Mouse (Mus musculus) forebrain, embryonic 15.5 days (tissue): ENCODE measurements at regions not wholly inside any gene's neighbourhood (a gene's known extent, or its start where the extent isn't known, plus 50 kb on each side); places are given as distances from the start of the nearest gene placed in this dataset.

Source experiments
- ATAC-seq: fragments of 200-750 bp; cut with Nextera tagmentation; replicated peaks from 2 replicates; pipeline ENCODE4 v1.8.0; 2017; ENCODE audit warnings: mild to moderate bottlenecking, moderate TSS enrichment, moderate library complexity
- H3K27ac ChIP-seq: fragments of 300-500 bp; sonication (generic); replicated peaks from 2 replicates; pipeline ENCODE4 v1.5.1; 2015; ENCODE audit warnings: mild to moderate bottlenecking, inconsistent platforms
- H3K27me3 ChIP-seq: fragments of 300-500 bp; sonication (generic); 2 replicates; pipeline ENCODE4 v1.6.1; 2015; ENCODE audit warnings: inconsistent platforms
- H3K36me3 ChIP-seq: fragments of 300-500 bp; sonication (generic); 2 replicates; pipeline ENCODE4 v1.6.1; 2015; ENCODE audit warnings: mild to moderate bottlenecking, inconsistent platforms
- H3K4me1 ChIP-seq: fragments of 300-500 bp; sonication (generic); 2 replicates; pipeline ENCODE4 v1.6.1; 2015; ENCODE audit warnings: inconsistent platforms
- H3K4me2 ChIP-seq: fragments of 300-500 bp; sonication (generic); replicated peaks from 2 replicates; pipeline ENCODE4 v1.6.1; 2015; ENCODE audit warnings: mild to moderate bottlenecking, inconsistent platforms
- H3K4me3 ChIP-seq: fragments of 300-500 bp; sonication (generic); 2 replicates; pipeline ENCODE4 v1.5.1; 2015; ENCODE audit warnings: mild to moderate bottlenecking, inconsistent platforms
- H3K9ac ChIP-seq: fragments of 300-500 bp; sonication (generic); replicated peaks from 2 replicates; pipeline ENCODE4 v1.6.1; 2015; ENCODE audit warnings: mild to moderate bottlenecking, inconsistent platforms
- H3K9me3 ChIP-seq: fragments of 300-500 bp; sonication (generic); 2 replicates; pipeline ENCODE4 v1.6.1; 2016; ENCODE audit warnings: inconsistent platforms
- WGBS: fragments of 180-500 bp; shearing (Covaris S2); methylation state at CpG from one replicate; pipeline ENCODE4 v1.1.7; 2015; ENCODE audit warnings: mixed read lengths; 5-methylcytosine and 5-hydroxymethylcytosine counted together

GRCm38 (mm10) chr19:15611137-15611758 lies 335.9 kb downstream of the Psat1 start:
- H3K4me2 ChIP-seq: no peak overlapping the region
- WGBS: 58% methylated on average over 13 of the region's 13 CpGs

GRCm38 (mm10) chr19:15606440-15606839 lies 340.7 kb downstream of the Psat1 start:
- H3K27me3 ChIP-seq: no peaks in the 10 kb centered on the region
- no peak overlapping the region for H3K9ac ChIP-seq
- WGBS: 83% methylated on average over 4 of the region's 4 CpGs
- no peaks in the 10 kb centered on the region for H3K36me3 ChIP-seq
- H3K4me1 ChIP-seq: no peaks in the 10 kb centered on the region
- H3K9me3 ChIP-seq: no peaks in the 10 kb centered on the region
- ATAC-seq: no peak
- no peak overlapping the region for H3K4me3 ChIP-seq
- no peak overlapping the region for H3K27ac ChIP-seq
- H3K4me2 ChIP-seq: no peak overlapping the region

More at GRCm38 (mm10) chr19:15611137-15611758, 335.9 kb downstream of the Psat1 start:
- H3K27me3 ChIP-seq: 0 out of 2 replicates have a peak, but pooled peaks cover 3% of the 10 kb centered on the region
- H3K27ac ChIP-seq: no peak overlapping the region
- H3K9me3 ChIP-seq: no peaks in the 10 kb centered on the region
- H3K4me1 ChIP-seq: peaks cover 17% of the 10 kb centered on the region
- H3K4me3 ChIP-seq: no peak overlapping the region
- H3K36me3 ChIP-seq: no peaks in the 10 kb centered on the region
- no peak overlapping the region for H3K9ac ChIP-seq
- no peak for ATAC-seq

- WGBS: 79% methylated on average over 2 of the region's 2 CpGs
- Histone ChIP-seq H3K4me3 (no peak overlapping the region), H3K9me3 (no peaks in the 10 kb centered on the region), H3K36me3 (no peaks in the 10 kb centered on the region), H3K4me1 (no peaks in the 10 kb centered on the region), H3K4me2 (no peak overlapping the region), H3K27ac (no peak overlapping the region), H3K9ac (no peak overlapping the region), H3K27me3 (no peaks in the 10 kb centered on the region)
- no peak for ATAC-seq
Observed at GRCm38 (mm10) chr19:15592821-15593220, 354.3 kb downstream of the Psat1 start.

- ATAC-seq: 0 out of 2 replicates have a peak, but pooled peaks have one; percentile 58
Observed at GRCm38 (mm10) chr19:15583782-15584693, 363.1 kb downstream of the Psat1 start.

DNA sequence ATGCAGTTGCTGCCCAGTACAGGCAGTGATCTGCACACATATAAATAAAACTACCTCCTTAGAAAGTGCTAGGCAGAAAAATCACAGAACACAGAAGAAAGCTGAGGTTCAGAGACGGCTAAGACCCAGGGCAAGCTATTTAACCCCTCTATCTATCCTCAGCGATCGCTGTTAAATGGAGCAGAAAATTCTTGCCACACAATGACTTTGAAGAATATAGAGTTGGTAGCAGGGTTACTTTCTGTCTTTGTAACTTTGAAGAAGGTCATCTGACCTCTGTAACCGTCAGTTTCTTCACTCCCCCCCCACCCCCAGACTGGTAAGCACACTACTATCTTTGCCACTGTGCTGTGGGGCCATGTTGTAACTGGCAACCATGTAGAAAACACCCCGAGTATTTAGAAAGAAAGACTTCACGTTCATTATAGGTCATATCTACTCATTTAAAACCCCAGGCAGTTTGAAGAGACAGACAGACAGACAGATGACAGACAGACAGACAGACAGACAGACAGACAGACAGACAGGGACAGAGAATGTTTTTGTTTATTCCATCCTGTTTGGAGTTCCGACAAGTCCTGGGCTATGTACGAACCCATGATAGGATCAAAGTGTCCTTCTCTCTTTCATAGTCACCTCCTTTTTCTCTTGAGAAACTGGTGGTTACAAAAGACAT lies 363.9 kb downstream of the Psat1 start:
- Histone ChIP-seq H3K9me3 (no peaks in the 10 kb centered on the region), H3K4me3 (no peak overlapping the region), H3K27me3 (no peaks in the 10 kb centered on the region), H3K36me3 (no peaks in the 10 kb centered on the region), H3K4me2 (no peak overlapping the region), H3K27ac (no peak overlapping the region), H3K9ac (no peak overlapping the region), H3K4me1 (peaks cover 7% of the 10 kb centered on the region; the same call in 1 of the 2 replicates)
- 58% methylated on average over 8 of the region's 8 CpGs for WGBS
- no peak for ATAC-seq

More at GRCm38 (mm10) chr19:15583782-15584693, 363.1 kb downstream of the Psat1 start:
- H3K9me3 ChIP-seq: no peaks in the 10 kb centered on the region
- H3K36me3 ChIP-seq: no peaks in the 10 kb centered on the region
- 48% methylated on average over 15 of the region's 15 CpGs for WGBS
- no peak overlapping the region for H3K4me3 ChIP-seq
- H3K27ac ChIP-seq: no peak overlapping the region
- no peak overlapping the region for H3K4me2 ChIP-seq
- no peaks in the 10 kb centered on the region for H3K27me3 ChIP-seq
- H3K9ac ChIP-seq: no peak overlapping the region
- peaks cover 7% of the 10 kb centered on the region; the same call in 1 of the 2 replicates for H3K4me1 ChIP-seq

DNA sequence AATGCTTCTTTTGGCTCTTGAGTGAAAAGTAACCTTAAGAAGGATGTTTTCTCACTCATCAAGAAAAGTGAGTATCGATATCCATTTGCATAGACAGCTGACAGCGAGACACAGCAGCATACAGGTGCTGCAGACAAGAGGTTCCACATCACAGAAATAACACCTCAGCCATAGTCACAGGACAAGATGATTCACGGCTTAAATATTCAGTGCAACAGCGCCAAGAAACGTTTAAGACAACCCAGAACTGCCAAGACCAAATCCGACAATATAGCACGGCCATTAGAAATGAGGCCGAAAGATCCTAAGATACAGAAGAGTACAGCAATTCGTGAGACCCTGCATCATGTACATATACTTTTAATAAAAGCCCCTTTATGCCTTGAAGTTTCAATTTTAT lies 375.9 kb downstream of the Psat1 start:
- 88% methylated on average over 9 of the region's 9 CpGs for WGBS
- no peak overlapping the region for H3K4me2 ChIP-seq
- H3K4me1 ChIP-seq: no peaks in the 10 kb centered on the region
- H3K27me3 ChIP-seq: no peaks in the 10 kb centered on the region
- no peak overlapping the region for H3K4me3 ChIP-seq
- H3K9ac ChIP-seq: no peak overlapping the region
- H3K9me3 ChIP-seq: no peaks in the 10 kb centered on the region
- no peak for ATAC-seq
- no peaks in the 10 kb centered on the region for H3K36me3 ChIP-seq
- no peak overlapping the region for H3K27ac ChIP-seq

DNA sequence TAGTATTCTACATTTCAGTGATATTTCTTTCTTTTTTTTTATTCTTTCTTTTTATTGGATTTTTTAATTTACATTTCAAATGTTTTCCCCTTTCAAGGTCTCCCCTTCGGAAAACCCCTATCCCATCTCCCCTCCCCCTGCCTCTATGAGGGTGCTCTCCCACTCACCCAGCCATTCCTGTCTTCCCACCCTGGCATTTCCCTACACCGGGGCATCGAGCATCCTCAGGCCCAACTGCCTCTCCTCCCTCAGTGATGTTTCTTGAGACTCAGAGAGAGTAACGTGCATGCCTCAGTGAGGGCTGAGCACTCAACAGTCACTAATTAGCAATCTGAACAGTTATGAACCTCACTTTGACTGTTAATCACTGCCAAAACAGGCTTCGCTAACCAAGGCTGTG lies 385.6 kb downstream of the Psat1 start:
- 79% methylated on average over 5 of the region's 5 CpGs for WGBS
- 0 out of 2 replicates have a peak, but pooled peaks cover 3% of the 10 kb centered on the region for H3K27me3 ChIP-seq
- no peak overlapping the region for H3K27ac ChIP-seq
- H3K9ac ChIP-seq: no peak overlapping the region
- no peaks in the 10 kb centered on the region for H3K4me1 ChIP-seq
- no peak overlapping the region for H3K4me2 ChIP-seq
- ATAC-seq: no peak
- no peaks in the 10 kb centered on the region for H3K36me3 ChIP-seq
- H3K9me3 ChIP-seq: no peaks in the 10 kb centered on the region
- no peak overlapping the region for H3K4me3 ChIP-seq

GRCm38 (mm10) chr19:15553953-15554352 lies 393.2 kb downstream of the Psat1 start:
- ATAC-seq: no peak

GRCm38 (mm10) chr19:15517853-15518252 lies 429.3 kb downstream of the Psat1 start:
- Histone ChIP-seq H3K36me3 (no peaks in the 10 kb centered on the region), H3K27me3 (no peaks in the 10 kb centered on the region), H3K27ac (no peak overlapping the region), H3K4me3 (no peak overlapping the region), H3K4me2 (no peak overlapping the region), H3K9ac (no peak overlapping the region), H3K4me1 (peaks cover 11% of the 10 kb centered on the region), H3K9me3 (no peaks in the 10 kb centered on the region)
- 70% methylated on average over 3 of the region's 3 CpGs for WGBS
- no peak for ATAC-seq

More at GRCm38 (mm10) chr19:15553953-15554352, 393.2 kb downstream of the Psat1 start:
- H3K9ac ChIP-seq: no peak overlapping the region
- H3K9me3 ChIP-seq: no peaks in the 10 kb centered on the region
- no peak overlapping the region for H3K4me2 ChIP-seq
- H3K27ac ChIP-seq: no peak overlapping the region
- H3K36me3 ChIP-seq: no peaks in the 10 kb centered on the region
- H3K27me3 ChIP-seq: no peaks in the 10 kb centered on the region
- no peak overlapping the region for H3K4me3 ChIP-seq
- H3K4me1 ChIP-seq: no peaks in the 10 kb centered on the region
- 74% methylated on average over 8 of the region's 8 CpGs for WGBS

DNA sequence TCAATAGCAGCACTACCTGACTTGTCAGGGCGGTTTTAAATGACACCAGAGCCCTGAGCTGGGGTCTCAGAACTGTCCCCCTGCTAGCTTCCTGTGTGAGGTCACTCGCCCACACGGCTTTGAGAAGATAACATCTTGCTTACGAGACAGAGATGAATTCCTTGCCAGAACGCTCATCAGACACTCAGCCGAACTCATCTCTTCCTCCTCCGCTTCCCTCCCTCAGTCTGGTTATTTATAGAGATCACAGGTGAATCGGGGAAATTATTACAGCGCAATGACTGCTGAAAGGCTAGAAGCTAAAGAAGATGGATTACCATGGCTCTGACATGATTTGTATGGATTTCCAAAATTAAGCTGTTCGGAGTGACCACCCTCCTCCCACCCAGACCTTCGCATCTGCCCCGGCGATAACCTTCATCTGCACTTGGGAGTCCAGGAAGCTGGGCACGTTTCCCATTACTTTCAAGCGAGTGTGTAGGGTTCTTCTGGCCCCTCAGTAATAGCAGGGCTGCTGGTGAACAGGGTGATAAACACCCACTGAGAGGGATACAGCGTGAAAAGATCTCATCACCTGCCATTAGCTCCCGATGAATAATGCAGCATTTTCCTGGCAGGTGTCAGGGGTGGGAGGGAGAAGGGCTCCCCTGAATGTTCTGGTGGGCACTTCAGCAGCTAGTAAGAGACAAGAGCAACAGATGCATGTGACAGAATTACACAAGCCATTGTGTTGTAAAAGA lies 430.4 kb downstream of the Psat1 start:
- Histone ChIP-seq H3K27me3 (no peaks in the 10 kb centered on the region), H3K36me3 (no peaks in the 10 kb centered on the region), H3K4me3 (no peak overlapping the region), H3K27ac (no peak overlapping the region), H3K9me3 (no peaks in the 10 kb centered on the region), H3K4me1 (peaks cover 11% of the 10 kb centered on the region), H3K9ac (no peak overlapping the region), H3K4me2 (peak overlapping the region; percentile 3; the same call in 1 of the 2 replicates)
- 50% methylated on average over 17 of the region's 17 CpGs for WGBS
- peak; percentile 53; the same call in 1 of the 2 replicates for ATAC-seq

- Histone ChIP-seq H3K27ac (no peak overlapping the region), H3K9me3 (no peaks in the 10 kb centered on the region), H3K36me3 (no peaks in the 10 kb centered on the region), H3K4me1 (peaks cover 11% of the 10 kb centered on the region), H3K27me3 (0 out of 2 replicates have a peak, but pooled peaks cover 3% of the 10 kb centered on the region), H3K4me2 (no peak overlapping the region), H3K4me3 (no peak overlapping the region), H3K9ac (no peak overlapping the region)
- 73% methylated on average over 4 of the region's 4 CpGs for WGBS
- no peak for ATAC-seq
Observed at GRCm38 (mm10) chr19:15513197-15513596, 433.9 kb downstream of the Psat1 start.
